22 mouse cellular contexts compared by ENCODE assay signal in the genomic region with DNA sequence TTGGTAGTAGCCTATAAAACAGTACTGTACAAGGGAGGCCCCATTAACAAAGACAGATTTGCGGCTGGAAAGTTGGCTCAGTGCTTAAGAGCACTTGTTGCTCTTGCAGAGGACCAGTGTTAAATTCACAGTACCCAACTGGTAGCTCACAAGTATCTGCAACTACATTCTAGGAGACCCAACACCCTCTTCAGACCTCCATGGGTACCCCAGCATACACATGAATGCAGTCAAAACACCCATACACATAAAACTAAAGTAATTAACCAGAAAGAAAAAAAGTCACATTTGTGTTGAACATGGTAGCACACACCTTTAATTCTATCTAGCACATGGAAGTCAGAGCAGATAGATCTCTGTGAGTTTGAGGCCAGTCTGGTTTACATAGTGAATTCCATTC.
"Had no signal": no experiment of that assay in that cellular context is flagged by ENCODE, and none has a peak within 500 bp of the region (broad histone marks: within the 10 kb centered on the region; RNA-seq: fewer than 3 reads in every experiment).

No protein-coding gene starts in this region.

- ATAC-seq: liver, embryonic 12.5 days; midbrain, embryonic 15.5 days had no signal

- H3K4me1 ChIP-seq: liver, embryonic 15.5 days; stomach, embryonic 15.5 days had no signal

- H3K9me3 ChIP-seq: limb, embryonic 12.5 days; liver, embryonic 12.5 days; liver, embryonic 15.5 days; lung, embryonic 15.5 days; megakaryocyte, embryonic 14.5 days; midbrain, embryonic 10.5 days; midbrain, embryonic 15.5 days; neural tube, embryonic 12.5 days; neural tube, embryonic 15.5 days; stomach, embryonic 15.5 days had no signal

- H3K4me2 ChIP-seq: liver, embryonic 12.5 days; liver, embryonic 15.5 days had no signal

- H3K36me3 ChIP-seq: liver, embryonic 12.5 days; liver, embryonic 15.5 days; lung, embryonic 15.5 days; midbrain, embryonic 10.5 days; midbrain, embryonic 15.5 days; neural tube, embryonic 12.5 days; neural tube, embryonic 15.5 days; stomach, embryonic 15.5 days had no signal

- H3K9ac ChIP-seq: liver, embryonic 12.5 days; liver, embryonic 15.5 days; midbrain, embryonic 15.5 days; neural tube, embryonic 12.5 days; stomach, embryonic 15.5 days had no signal

- H3K27ac ChIP-seq: left cerebral cortex, adult 2 months; liver, embryonic 12.5 days; liver, embryonic 15.5 days; lung, embryonic 15.5 days; midbrain, embryonic 10.5 days; midbrain, embryonic 15.5 days; neural tube, embryonic 12.5 days; neural tube, embryonic 15.5 days had no signal

- H3K27me3 ChIP-seq: limb, embryonic 12.5 days; lung, embryonic 15.5 days; neural tube, embryonic 12.5 days; stomach, embryonic 15.5 days had no signal

- H3K4me3 ChIP-seq: left cerebral cortex, adult 2 months; liver, embryonic 12.5 days; liver, embryonic 15.5 days; megakaryocyte, embryonic 14.5 days; neural tube, embryonic 12.5 days had no signal

- DNase-seq: kidney, postnatal 10 days; layer of hippocampus, postnatal 36 days; liver; lung, adult 18-20 months; lung, postnatal 10 days; lung, postnatal 36 days; right cerebral cortex, adult 18-20 months; right cerebral cortex, postnatal 14 days; right cerebral cortex, postnatal 4 days; spleen, adult 18-20 months; thymus, postnatal 25 days had no signal
